Mouse (Mus musculus): ENCODE data around the gene Sgtb. TPM values are rescaled to one million over a fixed set of nuclear protein-coding genes. Genes with fewer than 3 reads are reported as not detected.

The Sgtb gene
- polyA plus RNA-seq (2017; shearing (Covaris generic)): 6.2 TPM

DNA sequence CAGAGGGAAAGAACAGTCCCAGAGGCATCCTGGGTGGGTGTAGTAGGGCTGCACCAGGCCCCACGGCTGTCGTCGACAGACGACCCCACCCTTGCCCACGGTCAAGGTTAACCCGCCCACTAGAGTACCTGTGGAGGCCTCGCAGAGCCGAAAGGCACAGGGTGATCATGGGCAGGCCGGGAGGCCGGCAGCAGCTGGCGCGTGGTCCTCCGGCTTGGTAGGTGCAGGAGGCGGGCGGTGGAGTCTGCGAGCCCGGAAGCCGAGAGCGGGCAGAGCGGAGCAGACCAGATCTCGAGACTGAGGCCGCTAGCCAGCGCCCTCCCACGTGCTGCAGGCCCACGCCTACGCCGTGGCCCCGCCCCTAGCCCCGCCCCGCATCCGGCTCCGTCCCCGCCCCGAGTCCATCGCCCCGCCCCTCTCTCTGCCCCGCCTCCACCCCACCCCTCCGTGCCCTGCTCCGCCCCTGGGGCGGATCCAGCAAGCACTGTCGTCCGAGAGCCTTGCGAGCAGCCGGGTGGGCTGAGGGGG, at the start of gene Sgtb, which contains the start of gene Nln:
Gene Sgtb, plus strand, starts transcription at position 454 of the 528 bp plus-strand sequence.
Gene Nln, minus strand, starts transcription at position 327 of the 528 bp plus-strand sequence.

DNA sequence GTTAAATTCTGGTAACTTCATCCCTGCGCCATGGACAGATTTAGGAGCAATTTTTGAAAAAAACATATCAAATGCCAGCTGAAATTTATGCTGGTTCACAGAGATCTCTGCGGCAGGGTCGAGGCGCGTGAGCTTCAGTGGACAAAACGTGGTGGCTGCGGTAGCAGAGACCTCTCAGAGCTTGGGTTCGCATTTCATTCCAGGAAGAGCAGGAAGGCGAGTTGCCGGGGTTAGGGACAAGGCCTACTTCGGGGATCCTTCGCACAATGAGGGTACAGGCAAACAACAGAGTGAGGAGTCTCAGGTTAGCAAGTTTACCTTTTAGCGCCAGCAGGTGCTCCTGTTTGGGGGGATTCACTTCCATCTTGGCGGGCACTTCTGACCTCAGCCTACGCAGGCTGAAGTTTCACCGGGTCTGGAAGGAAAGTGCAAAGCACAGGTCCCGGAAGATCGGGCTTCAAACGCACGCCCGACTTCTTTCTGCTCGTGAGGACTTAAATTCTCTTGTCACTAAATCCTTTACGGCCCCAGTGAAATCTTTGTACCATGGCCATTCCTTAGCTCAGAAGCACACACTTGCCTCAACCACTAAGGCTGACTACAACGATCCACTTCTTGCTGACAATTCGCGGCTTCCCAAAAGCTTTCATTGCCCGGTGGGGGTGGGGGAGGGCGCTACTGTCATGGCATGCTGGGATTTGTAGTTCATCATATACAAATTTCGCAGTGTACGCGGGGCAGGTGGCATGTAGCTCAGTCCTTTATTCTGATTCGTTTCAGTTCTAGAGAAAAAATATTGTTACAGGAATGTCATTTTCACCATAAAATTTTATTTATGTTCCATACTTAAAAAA, 68.5 kb downstream of the Sgtb start, which contains the start of gene Trappc13:
Gene Trappc13, minus strand, starts transcription at position 674 of the 854 bp plus-strand sequence.

DNA sequence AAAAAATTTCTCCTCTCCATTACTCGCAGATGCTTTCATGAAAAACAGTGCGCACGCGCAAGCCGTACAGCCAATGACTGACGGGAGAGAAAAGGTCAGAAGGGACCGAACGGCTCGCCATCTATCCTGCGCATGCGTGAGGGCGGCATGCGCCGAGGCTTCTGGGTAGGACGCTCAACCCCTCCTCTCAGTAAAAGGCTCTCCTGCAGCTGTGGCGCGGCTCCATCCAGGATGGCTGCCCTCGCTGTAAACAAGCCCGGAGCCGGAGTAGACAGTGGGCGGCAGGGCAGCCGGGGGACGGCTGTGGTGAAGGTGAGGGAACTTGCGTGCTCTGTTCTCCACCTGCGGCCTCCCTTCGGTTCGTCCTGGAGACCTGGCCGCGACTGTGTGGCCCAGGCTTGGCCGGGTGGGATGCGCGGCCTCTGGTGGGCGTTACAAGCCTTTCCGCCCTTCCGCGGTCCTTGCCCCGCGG, 69.1 kb downstream of the Sgtb start, which contains the start of gene Trim23:
Gene Trim23, plus strand, starts transcription at position 148 of the 472 bp plus-strand sequence.

Other genes with a start within 250 kb of the Sgtb start
- 94.4 TPM for gene Erbin, start 189.2 kb upstream of the Sgtb start, polyA plus RNA-seq (2017; shearing (Covaris generic))
- 10.0 TPM for gene Nln, start 127 bp upstream of the Sgtb start, polyA plus RNA-seq (2017; shearing (Covaris generic))
- gene Trappc13, start 68.7 kb downstream of the Sgtb start, polyA plus RNA-seq (2017; shearing (Covaris generic)): 37.6 TPM
- 14.6 TPM for gene Trim23, start 69.1 kb downstream of the Sgtb start, polyA plus RNA-seq (2017; shearing (Covaris generic))
- 0.90 TPM for gene Cenpk, start 118.9 kb downstream of the Sgtb start, polyA plus RNA-seq (2017; shearing (Covaris generic))
- gene Ppwd1, start 119.1 kb downstream of the Sgtb start, polyA plus RNA-seq (2017; shearing (Covaris generic)): 10.4 TPM
- 8.1 TPM for gene Adamts6, start 178.1 kb downstream of the Sgtb start, polyA plus RNA-seq (2017; shearing (Covaris generic))

Measured in naive thymus-derived CD4-positive, alpha-beta T cell, adult 5 months (primary cell).